ENCODE assay signal across 8 mouse cellular contexts in genomic region chr3:20520738-20521137, GRCm38 (mm10).
DNase-seq lines count a peak whose midpoint lies in the region; ATAC-seq and TF ChIP-seq lines count a peak whose summit lies in the region.

No protein-coding gene starts in this region.

- no peak overlapping the region for H3K9ac ChIP-seq in heart, postnatal 0 days (replicated peaks; ENCODE audit: low read depth, low read length)
- no peak overlapping the region for H3K9ac ChIP-seq in heart, embryonic 12.5 days
- no peak overlapping the region for H3K9ac ChIP-seq in neural tube, embryonic 15.5 days (replicated peaks)
- no peak overlapping the region for H3K9ac ChIP-seq in intestine, embryonic 15.5 days

- TF ChIP-seq CTCF in heart, postnatal 0 days (IDR thresholded peaks at IDR 0.05; ENCODE audit: low read depth): peak; percentile 73

- H3K4me1 ChIP-seq in heart, postnatal 0 days (ENCODE audit: control insufficient read depth, insufficient read depth): no peaks in the 10 kb centered on the region
- H3K4me1 ChIP-seq in heart, embryonic 12.5 days (replicated peaks): no peaks in the 10 kb centered on the region
- H3K4me1 ChIP-seq in neural tube, embryonic 15.5 days: no peaks in the 10 kb centered on the region
- H3K4me1 ChIP-seq in intestine, embryonic 15.5 days (replicated peaks): no peaks in the 10 kb centered on the region

- ATAC-seq in heart, postnatal 0 days (ENCODE audit: insufficient read depth, low read depth): no peak
- no peak for ATAC-seq in heart, embryonic 12.5 days (ENCODE audit: insufficient number of reproducible peaks, low FRiP score)
- no peak for ATAC-seq in neural tube, embryonic 15.5 days (ENCODE audit: low FRiP score)
- ATAC-seq in intestine, embryonic 15.5 days: no peak

- H3K27me3 ChIP-seq in heart, postnatal 0 days (ENCODE audit: control insufficient read depth, insufficient read depth, low read length): no peaks in the 10 kb centered on the region
- H3K27me3 ChIP-seq in heart, embryonic 12.5 days (replicated peaks): no peaks in the 10 kb centered on the region
- H3K27me3 ChIP-seq in neural tube, embryonic 15.5 days (replicated peaks): no peaks in the 10 kb centered on the region
- H3K27me3 ChIP-seq in intestine, embryonic 15.5 days (replicated peaks): no peaks in the 10 kb centered on the region

- TF ChIP-seq EP300 in heart, postnatal 0 days (IDR thresholded peaks at IDR 0.05; ENCODE audit: low read depth): no peak

- H3K4me3 ChIP-seq in heart, postnatal 0 days (ENCODE audit: low read depth, low read length): no peak overlapping the region
- H3K4me3 ChIP-seq in heart, embryonic 12.5 days: no peak overlapping the region
- no peak overlapping the region for H3K4me3 ChIP-seq in neural tube, embryonic 15.5 days (replicated peaks)
- H3K4me3 ChIP-seq in intestine, embryonic 15.5 days (replicated peaks): no peak overlapping the region

- H3K4me2 ChIP-seq in heart, postnatal 0 days (ENCODE audit: low read depth, low read length): no peak overlapping the region
- no peak overlapping the region for H3K4me2 ChIP-seq in heart, embryonic 12.5 days
- no peak overlapping the region for H3K4me2 ChIP-seq in neural tube, embryonic 15.5 days
- H3K4me2 ChIP-seq in intestine, embryonic 15.5 days (replicated peaks): no peak overlapping the region

- no peak overlapping the region for H3K27ac ChIP-seq in heart, postnatal 0 days (ENCODE audit: low read depth)
- no peak overlapping the region for H3K27ac ChIP-seq in heart, embryonic 12.5 days (ENCODE audit: poor library complexity, severe bottlenecking)
- H3K27ac ChIP-seq in neural tube, embryonic 15.5 days (replicated peaks): no peak overlapping the region
- H3K27ac ChIP-seq in intestine, embryonic 15.5 days: no peak overlapping the region

- DNase-seq in heart, postnatal 0 days (ENCODE audit: low spot score): no peak
- DNase-seq in neural tube, embryonic 10.5 days (ENCODE audit: extremely low spot score, low spot score): peak; percentile 36
- DNase-seq in brain, adult 2 months (ENCODE audit: low read depth, low spot score): peak; percentile 42
- DNase-seq in kidney, postnatal 4 days: peak; percentile 45 to 48
- no peak for DNase-seq in yolk sac, embryonic 10.5 days (ENCODE audit: low spot score)

- WGBS in heart, postnatal 0 days: 46% methylated on average over 6 of the region's 6 CpGs
- 58% methylated on average over 6 of the region's 6 CpGs for WGBS in heart, embryonic 12.5 days
- 69% methylated on average over 6 of the region's 6 CpGs for WGBS in neural tube, embryonic 15.5 days
- 46% methylated on average over 6 of the region's 6 CpGs for WGBS in intestine, embryonic 15.5 days

- H3K36me3 ChIP-seq in heart, postnatal 0 days (replicated peaks; ENCODE audit: control insufficient read depth, insufficient read depth, low read length): no peaks in the 10 kb centered on the region
- H3K36me3 ChIP-seq in heart, embryonic 12.5 days: no peaks in the 10 kb centered on the region
- no peaks in the 10 kb centered on the region for H3K36me3 ChIP-seq in neural tube, embryonic 15.5 days
- no peaks in the 10 kb centered on the region for H3K36me3 ChIP-seq in intestine, embryonic 15.5 days

- no peaks in the 10 kb centered on the region for H3K9me3 ChIP-seq in heart, postnatal 0 days (replicated peaks; ENCODE audit: control insufficient read depth, low read length)
- H3K9me3 ChIP-seq in heart, embryonic 12.5 days (replicated peaks): no peaks in the 10 kb centered on the region
- H3K9me3 ChIP-seq in neural tube, embryonic 15.5 days (replicated peaks): no peaks in the 10 kb centered on the region
- H3K9me3 ChIP-seq in intestine, embryonic 15.5 days: no peaks in the 10 kb centered on the region

Comparison
In these comparisons a context has a peak if more than half of its experiments do, and no peak if none do; other contexts are left out.
1. DNase-seq: peak in neural tube, embryonic 10.5 days (single experiment), brain, adult 2 months (single experiment) and kidney, postnatal 4 days (2 of 2); none in heart, postnatal 0 days (single experiment) and yolk sac, embryonic 10.5 days (single experiment).